Mouse (Mus musculus) embryo, embryonic 9.5 days (tissue): ENCODE measurements around the gene Polk.

Source experiments
- DNase-seq: peaks from one replicate; pipeline ENCODE4 v3.0.0-alpha.2; 2017; ENCODE audit errors: extremely low spot score

The Polk gene

DNA sequence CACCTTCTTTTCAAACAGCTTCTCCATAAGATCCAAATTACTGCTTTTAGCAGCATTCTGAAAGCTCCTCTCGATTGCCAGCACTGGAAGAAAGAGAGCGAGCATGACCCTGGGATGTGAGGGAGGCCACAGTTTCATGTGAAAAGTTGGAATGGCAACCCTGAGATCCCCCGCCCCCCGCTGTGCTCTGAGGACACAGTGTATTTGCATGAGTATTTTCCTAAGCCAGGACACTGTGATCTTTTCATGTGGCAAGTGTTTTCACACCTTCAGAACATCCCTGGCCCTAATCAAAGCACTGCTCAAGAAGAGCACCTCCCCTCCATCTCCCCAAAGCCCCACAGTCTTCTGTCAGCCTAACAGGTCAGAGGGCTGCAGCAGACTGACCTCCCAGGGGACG is 77.1 kb downstream of the Polk start:
- DNase-seq: no peak

GRCm38 (mm10) chr13:96462644-96463043 is 79.7 kb downstream of the Polk start:
- no peak for DNase-seq

GRCm38 (mm10) chr13:96458606-96459005 is 83.8 kb downstream of the Polk start:
- DNase-seq: no peak

DNA sequence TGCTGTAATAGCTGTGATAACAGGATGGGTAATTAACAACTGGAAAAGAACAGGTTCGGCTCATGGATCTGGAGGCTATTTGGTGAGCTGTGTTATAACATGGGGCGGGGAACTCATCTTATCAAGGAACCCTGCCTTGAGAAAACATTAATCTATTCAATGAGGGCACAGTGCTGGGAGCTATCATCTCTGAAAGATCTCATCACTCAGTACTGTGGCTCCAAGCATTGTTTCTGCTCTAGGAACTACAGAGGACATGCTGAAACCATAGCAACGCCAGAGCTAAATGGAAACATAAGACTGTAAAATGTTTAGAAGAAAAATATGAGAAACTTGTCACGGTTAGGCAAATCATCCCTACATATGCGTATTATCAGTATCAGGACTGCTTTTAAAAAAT is 84.4 kb downstream of the Polk start:
- DNase-seq: no peak

DNA sequence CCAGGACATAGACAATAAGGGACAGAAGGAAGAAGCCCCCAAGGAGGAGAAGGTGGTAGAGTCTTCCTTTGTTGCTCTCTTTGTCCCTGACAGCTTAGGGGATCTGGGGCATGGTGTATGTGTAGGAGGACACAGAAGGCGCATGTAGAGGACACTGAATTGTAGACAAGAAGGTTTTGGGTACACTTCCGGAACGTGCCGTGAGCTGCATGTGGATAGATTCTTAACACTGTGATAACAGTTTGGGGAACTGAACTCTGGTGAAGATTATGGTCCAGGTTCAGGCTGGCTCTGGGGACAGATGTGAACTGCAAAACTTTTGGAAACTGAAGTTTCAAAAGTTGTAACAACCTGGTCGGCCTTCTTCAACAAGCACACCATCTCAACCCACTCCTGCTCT is 84.8 kb downstream of the Polk start:
- no peak for DNase-seq

GRCm38 (mm10) chr13:96454288-96454687 is 88.1 kb downstream of the Polk start:
- DNase-seq: no peak

- no peak for DNase-seq
Observed at GRCm38 (mm10) chr13:96452621-96453020, 89.8 kb downstream of the Polk start.

GRCm38 (mm10) chr13:96451386-96452140 is 90.8 kb downstream of the Polk start:
- DNase-seq: no peak

DNA sequence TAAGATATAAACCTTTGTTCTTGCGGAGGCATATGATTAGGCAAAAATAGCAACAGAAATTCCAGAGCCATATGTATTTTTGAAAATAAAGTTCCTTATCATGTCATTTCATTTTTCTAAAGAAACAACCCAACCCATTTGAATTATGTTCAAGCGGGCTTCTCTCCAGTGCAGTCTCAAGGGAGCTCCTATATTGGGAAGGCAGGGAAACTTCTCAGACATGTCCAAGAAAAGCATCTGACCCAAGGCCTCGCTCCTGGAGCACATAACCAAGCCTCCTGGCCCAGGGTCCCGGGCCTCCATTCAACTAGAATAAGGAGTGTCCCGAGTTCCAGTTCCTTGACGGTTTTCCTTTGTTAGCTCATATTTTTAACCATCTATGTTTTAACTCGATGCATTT is 91.5 kb downstream of the Polk start:
- no peak for DNase-seq

DNA sequence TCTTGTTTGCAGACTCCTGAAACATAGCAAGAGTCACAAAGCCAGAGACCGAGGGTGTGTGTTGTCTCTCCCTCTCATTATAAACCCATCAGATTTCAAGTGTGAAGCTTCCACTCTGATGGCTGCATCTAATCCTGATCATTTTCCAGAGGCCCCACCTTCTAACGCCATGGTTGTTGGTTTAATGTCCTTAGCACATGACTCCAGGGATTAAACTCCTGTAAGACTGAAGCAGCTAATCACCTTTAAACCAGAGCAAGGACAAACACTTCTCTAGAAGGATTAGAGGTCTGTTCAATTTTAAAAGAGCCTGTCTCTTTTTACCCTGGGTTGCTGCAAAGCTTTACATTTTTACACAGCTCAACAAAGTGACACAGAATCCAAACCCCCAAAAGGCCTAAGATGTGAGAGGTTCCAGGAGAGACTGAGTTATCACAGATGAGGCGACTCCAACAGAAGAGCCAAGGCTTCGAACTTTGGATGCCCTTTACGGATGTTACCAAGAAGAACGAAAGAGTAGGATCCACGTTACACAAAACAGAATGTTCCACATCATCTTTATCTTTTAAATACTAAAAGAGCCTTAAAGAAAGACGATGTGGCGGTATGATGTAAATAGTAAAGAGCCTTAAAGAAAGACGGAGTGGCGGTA is 92.0 kb downstream of the Polk start:
- no peak for DNase-seq

- DNase-seq: no peak
Observed at GRCm38 (mm10) chr13:96440436-96440835, 101.9 kb downstream of the Polk start.

- no peak for DNase-seq
Observed at GRCm38 (mm10) chr13:96436921-96437320, 105.5 kb downstream of the Polk start.

GRCm38 (mm10) chr13:96435793-96436192 is 106.6 kb downstream of the Polk start:
- DNase-seq: peak; percentile 35

DNA sequence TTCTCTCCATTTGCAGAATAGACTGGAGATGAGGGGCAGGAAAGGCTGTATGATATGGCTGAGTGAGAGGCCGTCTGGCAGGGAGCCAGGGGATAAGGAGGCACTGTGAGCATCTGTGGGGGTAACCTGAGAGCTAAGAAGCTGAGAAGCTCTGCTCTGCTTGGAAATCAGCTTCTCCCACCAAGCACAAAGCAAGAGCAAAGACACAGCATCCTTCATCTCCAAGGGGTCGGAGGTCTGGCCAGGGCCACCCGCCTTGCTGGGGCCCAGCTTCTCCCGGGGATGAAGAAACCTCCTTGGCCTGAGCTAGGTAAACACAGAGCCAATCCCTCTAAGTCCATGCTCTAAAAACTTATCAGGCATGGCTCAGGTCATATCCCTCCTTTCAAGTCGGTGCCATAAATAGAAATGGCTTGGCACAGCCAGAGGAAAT is 107.5 kb downstream of the Polk start:
- peak; percentile 22 for DNase-seq

GRCm38 (mm10) chr13:96433648-96434190 is 108.7 kb downstream of the Polk start:
- no peak for DNase-seq

DNA sequence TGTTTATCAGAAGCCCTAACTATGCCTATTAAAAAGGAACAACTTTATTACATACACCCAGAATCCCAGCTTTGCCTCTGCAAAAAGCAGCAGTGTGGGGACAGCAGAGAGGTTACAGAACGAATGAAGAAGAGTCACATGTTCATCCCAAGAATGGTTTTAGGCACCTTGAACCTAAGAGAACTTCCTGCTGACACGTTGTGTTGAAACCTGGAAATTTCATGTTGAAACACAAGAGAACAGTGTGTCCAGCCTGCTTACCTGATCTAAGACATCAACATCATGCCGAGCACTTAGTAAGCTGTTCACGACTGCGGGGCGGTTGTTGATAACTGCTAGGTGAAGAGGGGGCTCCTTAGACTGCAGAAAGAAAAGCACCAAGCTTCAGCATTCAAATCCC is 109.3 kb downstream of the Polk start:
- no peak for DNase-seq

DNA sequence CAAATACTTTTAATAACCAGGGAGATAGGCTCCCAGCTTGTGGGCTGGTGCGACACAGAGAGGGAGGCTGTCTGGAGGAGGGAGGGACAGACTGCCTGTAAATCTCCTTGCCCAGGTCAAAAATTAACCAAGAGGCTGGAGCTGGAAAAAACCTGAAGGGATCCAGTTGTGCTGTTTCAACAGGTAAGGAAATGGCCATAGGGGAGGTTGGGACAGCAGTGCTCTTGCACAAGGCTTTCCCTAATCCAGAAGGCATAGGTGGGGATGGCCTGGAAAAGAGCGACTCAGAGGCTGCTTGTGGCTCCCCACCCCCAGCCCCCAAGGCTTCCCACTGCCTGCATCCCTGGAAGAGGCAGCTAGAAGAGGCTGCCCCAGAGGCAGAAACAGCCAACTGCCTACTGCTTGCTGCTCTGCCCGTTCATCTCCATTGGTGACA is 110.0 kb downstream of the Polk start:
- DNase-seq: no peak

- peak; percentile 87 for DNase-seq
Observed at GRCm38 (mm10) chr13:96431595-96432156, 110.7 kb downstream of the Polk start.
